Mouse (Mus musculus): ENCODE results near the gene Slc27a2. TPM values are rescaled to one million over a fixed set of nuclear protein-coding genes. Genes with fewer than 3 reads are reported as not detected.

Gene Slc27a2
- polyA plus RNA-seq, 1 experiment from 2014 or later = 41.1 TPM

DNA sequence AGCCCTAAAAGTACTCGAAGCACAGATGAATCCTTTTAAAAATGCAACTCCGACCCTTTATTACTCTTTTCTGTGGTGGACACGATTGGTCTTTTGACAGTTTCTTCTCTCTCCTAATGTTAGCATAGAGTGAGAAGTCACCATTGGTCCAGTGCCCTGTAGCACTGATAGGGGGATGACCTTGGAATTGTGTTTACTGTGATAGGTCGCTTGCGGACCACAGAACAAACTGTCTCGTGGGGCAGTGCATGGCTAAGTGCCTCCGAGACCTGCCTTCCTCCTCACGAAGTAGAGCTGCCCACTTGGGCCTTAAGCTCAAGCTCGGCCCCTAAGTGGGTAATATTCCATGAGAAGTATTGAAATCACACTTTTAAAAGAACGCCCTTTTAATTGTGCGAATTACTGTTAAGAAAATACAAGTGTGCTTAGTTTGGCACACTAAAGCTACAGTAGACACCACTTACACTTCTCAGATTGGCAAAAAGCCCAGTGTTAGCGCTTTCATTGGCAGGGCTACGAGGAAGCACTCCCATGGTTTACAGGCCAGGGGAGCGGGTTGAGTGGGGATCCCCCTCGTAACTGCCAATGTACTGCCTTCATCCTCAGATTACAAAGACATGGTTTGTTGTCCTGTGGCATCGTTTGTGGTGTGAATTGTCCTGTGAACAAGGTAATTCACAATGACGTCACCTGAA is 11.4 kb downstream of the Slc27a2 start:
- Histone ChIP-seq H3K4me3 (ENCODE audit: low read depth, low read length) (no peak overlapping the region), H3K4me1 (replicated peaks; ENCODE audit: control insufficient read depth, insufficient read depth, low read length) (no peaks in the 10 kb centered on the region), H3K27ac (ENCODE audit: low read depth, low read length) (no peak overlapping the region), H3K9me3 (ENCODE audit: control insufficient read depth) (no peaks in the 10 kb centered on the region), H3K27me3 (replicated peaks; ENCODE audit: control insufficient read depth, insufficient read depth, low read length) (no peaks in the 10 kb centered on the region), H3K9ac (ENCODE audit: low read depth, low read length) (no peak overlapping the region), H3K4me2 (replicated peaks; ENCODE audit: low read depth) (no peak overlapping the region), H3K36me3 (ENCODE audit: control insufficient read depth, insufficient read depth) (no peaks in the 10 kb centered on the region)
- TF ChIP-seq CTCF (IDR thresholded peaks at IDR 0.05; ENCODE audit: low read depth) = no peak
- 64% methylated on average over 17 of the region's 17 CpGs for whole genome bisulfite sequencing
- peak; percentile 10; the same call in 1 of the 2 replicates for ATAC-seq

DNA sequence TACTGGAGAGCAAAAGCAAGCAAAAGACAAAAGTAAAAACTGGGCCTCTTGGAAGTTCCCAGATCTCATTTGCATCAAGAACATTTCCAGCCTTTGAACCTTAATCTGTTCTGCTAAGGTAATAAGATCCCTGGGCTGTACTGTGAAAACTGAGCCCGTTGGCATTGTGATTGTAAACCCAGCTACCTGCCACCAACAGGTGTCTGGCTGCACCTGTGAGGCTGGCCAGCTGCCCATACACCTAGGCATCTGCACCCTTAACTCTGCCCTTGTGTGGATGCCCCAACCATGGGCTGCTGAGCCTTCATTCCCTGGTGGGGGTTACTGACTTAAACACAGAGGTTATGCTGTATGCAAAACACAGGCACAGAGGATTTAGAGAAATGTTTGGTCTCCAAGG is 20.0 kb downstream of the Slc27a2 start:
- TF ChIP-seq CTCF (IDR thresholded peaks at IDR 0.05; ENCODE audit: low read depth) = no peak
- Histone ChIP-seq H3K36me3 (ENCODE audit: control insufficient read depth, insufficient read depth) (no peaks in the 10 kb centered on the region), H3K27ac (ENCODE audit: low read depth, low read length) (peak overlapping the region; percentile 35; the same call in 1 of the 2 replicates), H3K9ac (ENCODE audit: low read depth, low read length) (no peak overlapping the region), H3K9me3 (ENCODE audit: control insufficient read depth) (no peaks in the 10 kb centered on the region), H3K4me1 (replicated peaks; ENCODE audit: control insufficient read depth, insufficient read depth, low read length) (0 out of 2 replicates have a peak, but pooled peaks cover 3% of the 10 kb centered on the region), H3K4me3 (ENCODE audit: low read depth, low read length) (no peak overlapping the region), H3K27me3 (replicated peaks; ENCODE audit: control insufficient read depth, insufficient read depth, low read length) (no peaks in the 10 kb centered on the region), H3K4me2 (replicated peaks; ENCODE audit: low read depth) (no peak overlapping the region)
- WGBS = 26% methylated on average over 1 of the region's 1 CpGs
- peak; percentile 76 for ATAC-seq

DNA sequence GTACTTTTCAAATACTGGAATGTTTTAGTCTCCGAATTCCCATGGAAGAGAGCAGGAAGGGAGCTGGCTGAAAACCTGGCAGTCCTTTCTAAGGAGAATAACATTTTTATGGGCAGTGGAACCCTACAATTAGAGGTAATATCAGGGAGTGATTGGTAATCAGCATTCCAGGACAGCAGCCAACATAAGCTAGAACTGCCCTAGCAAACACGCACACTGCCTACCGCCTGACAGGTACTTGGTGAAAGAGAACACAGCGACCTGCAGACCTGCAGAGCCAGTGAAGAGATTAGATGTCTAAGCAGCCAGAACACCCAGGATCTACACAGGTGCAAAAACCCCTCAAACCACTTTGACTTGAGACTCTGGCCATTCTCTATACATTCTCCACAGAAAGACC is 20.5 kb downstream of the Slc27a2 start:
- Histone ChIP-seq H3K9ac (ENCODE audit: low read depth, low read length) (no peak overlapping the region), H3K9me3 (ENCODE audit: control insufficient read depth) (no peaks in the 10 kb centered on the region), H3K36me3 (ENCODE audit: control insufficient read depth, insufficient read depth) (no peaks in the 10 kb centered on the region), H3K27ac (ENCODE audit: low read depth, low read length) (no peak overlapping the region), H3K4me3 (ENCODE audit: low read depth, low read length) (no peak overlapping the region), H3K4me2 (replicated peaks; ENCODE audit: low read depth) (no peak overlapping the region), H3K27me3 (replicated peaks; ENCODE audit: control insufficient read depth, insufficient read depth, low read length) (no peaks in the 10 kb centered on the region), H3K4me1 (replicated peaks; ENCODE audit: control insufficient read depth, insufficient read depth, low read length) (0 out of 2 replicates have a peak, but pooled peaks cover 3% of the 10 kb centered on the region)
- no peak for TF ChIP-seq CTCF (IDR thresholded peaks at IDR 0.05; ENCODE audit: low read depth)
- WGBS = 63% methylated on average over 4 of the region's 4 CpGs
- ATAC-seq = no peak

DNA sequence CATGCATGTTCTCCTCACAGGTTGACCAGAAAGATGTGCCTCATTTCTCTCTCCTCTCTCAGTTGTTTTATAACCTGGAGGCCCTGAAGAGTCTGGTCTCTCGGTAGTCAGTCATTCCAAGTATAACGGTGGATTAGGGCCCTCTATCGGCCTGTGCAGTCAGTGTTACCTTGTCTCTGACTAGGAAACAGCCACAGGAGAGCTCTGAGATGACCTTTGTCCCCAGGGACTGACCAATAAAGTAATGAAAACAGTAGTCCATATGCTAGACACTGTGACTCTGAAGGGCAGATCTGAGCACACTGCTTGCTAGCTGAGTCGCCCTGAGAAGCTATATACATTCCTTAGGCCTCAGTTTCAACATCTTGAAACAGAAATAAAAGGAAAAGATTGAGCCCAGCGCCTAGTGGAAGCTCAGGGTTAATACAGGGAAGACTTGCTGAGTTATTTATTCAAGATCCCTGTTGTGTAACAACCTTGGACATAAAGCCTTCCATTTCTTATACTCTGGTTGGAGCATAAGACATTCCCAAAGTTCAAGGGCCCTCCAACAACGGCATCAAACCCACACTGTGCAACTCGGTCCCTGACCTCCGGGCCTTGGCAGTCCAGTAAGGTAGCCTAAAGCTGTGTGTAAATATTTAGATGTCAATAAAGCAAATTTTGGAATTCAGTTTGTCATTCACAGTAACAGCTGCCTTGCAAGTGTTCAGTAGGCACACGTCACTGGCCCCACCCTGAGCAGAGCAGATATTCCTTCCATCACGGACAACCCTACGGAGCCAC is 23.4 kb downstream of the Slc27a2 start:
- peak; percentile 65 for TF ChIP-seq CTCF (IDR thresholded peaks at IDR 0.05; ENCODE audit: low read depth)
- Histone ChIP-seq H3K9ac (ENCODE audit: low read depth, low read length) (no peak overlapping the region), H3K27me3 (replicated peaks; ENCODE audit: control insufficient read depth, insufficient read depth, low read length) (no peaks in the 10 kb centered on the region), H3K4me1 (replicated peaks; ENCODE audit: control insufficient read depth, insufficient read depth, low read length) (0 out of 2 replicates have a peak, but pooled peaks cover 3% of the 10 kb centered on the region), H3K4me3 (ENCODE audit: low read depth, low read length) (no peak overlapping the region), H3K36me3 (ENCODE audit: control insufficient read depth, insufficient read depth) (no peaks in the 10 kb centered on the region), H3K4me2 (replicated peaks; ENCODE audit: low read depth) (no peak overlapping the region), H3K27ac (ENCODE audit: low read depth, low read length) (no peak overlapping the region), H3K9me3 (ENCODE audit: control insufficient read depth) (no peaks in the 10 kb centered on the region)
- ATAC-seq = peak; percentile 94
- 56% methylated on average over 11 of the region's 11 CpGs for WGBS

DNA sequence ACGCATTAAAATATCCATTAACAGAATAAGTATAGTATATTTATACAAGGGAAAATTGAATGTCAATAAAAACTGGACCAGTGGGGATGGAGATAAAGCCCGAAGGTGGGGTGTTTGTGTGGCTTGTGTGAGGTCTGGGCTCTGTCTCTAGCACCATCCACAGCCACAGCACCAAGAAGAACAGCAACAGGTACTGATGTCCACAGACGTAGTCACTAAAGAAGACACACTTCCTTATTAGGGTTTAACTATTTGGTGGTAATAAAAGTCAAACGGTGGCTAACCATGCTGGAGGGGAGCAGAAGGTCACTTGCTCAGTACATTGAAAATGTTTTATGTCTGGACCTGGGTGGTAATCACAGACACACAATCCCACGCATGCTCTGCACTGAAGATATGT is 25.2 kb downstream of the Slc27a2 start:
- 63% methylated on average over 5 of the region's 5 CpGs for WGBS
- H3K4me2 ChIP-seq (replicated peaks; ENCODE audit: low read depth) = no peak overlapping the region
- no peak overlapping the region for H3K27ac ChIP-seq (ENCODE audit: low read depth, low read length)
- H3K9me3 ChIP-seq (ENCODE audit: control insufficient read depth) = no peaks in the 10 kb centered on the region
- H3K36me3 ChIP-seq (ENCODE audit: control insufficient read depth, insufficient read depth) = no peaks in the 10 kb centered on the region
- no peaks in the 10 kb centered on the region for H3K27me3 ChIP-seq (replicated peaks; ENCODE audit: control insufficient read depth, insufficient read depth, low read length)
- 0 out of 2 replicates have a peak, but pooled peaks cover 1% of the 10 kb centered on the region for H3K4me1 ChIP-seq (replicated peaks; ENCODE audit: control insufficient read depth, insufficient read depth, low read length)
- TF ChIP-seq CTCF (IDR thresholded peaks at IDR 0.05; ENCODE audit: low read depth) = no peak
- H3K4me3 ChIP-seq (ENCODE audit: low read depth, low read length) = no peak overlapping the region
- ATAC-seq = no peak
- H3K9ac ChIP-seq (ENCODE audit: low read depth, low read length) = no peak overlapping the region

DNA sequence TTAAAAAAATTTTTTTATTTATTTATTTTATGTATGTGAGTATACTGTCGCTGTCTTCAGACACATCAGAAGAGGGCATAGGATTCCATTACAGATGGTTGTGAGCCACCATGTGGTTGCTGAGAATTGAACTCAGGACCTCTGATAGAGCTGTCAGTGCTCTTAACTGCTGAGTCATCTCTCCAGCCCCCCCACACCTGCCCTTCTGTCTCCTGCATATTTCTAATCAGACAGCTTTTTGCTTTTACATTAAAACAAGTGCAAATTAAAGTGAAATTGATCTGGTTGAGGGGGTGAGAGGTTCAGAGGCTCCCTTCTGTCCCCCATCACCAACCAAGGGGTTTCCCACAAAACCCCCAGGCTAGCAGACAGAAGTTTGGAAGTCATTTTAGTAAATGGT is 27.1 kb downstream of the Slc27a2 start:
- 97% methylated on average over 1 of the region's 1 CpGs for WGBS

More for the DNA sequence above, 27.1 kb downstream of the Slc27a2 start:
- H3K9me3 ChIP-seq (ENCODE audit: control insufficient read depth) = no peaks in the 10 kb centered on the region
- no peak for ATAC-seq
- no peak overlapping the region for H3K4me3 ChIP-seq (ENCODE audit: low read depth, low read length)
- H3K27ac ChIP-seq (ENCODE audit: low read depth, low read length) = no peak overlapping the region
- no peak overlapping the region for H3K9ac ChIP-seq (ENCODE audit: low read depth, low read length)
- H3K4me1 ChIP-seq (replicated peaks; ENCODE audit: control insufficient read depth, insufficient read depth, low read length) = no peaks in the 10 kb centered on the region
- no peaks in the 10 kb centered on the region for H3K36me3 ChIP-seq (ENCODE audit: control insufficient read depth, insufficient read depth)
- H3K27me3 ChIP-seq (replicated peaks; ENCODE audit: control insufficient read depth, insufficient read depth, low read length) = no peaks in the 10 kb centered on the region
- no peak for TF ChIP-seq CTCF (IDR thresholded peaks at IDR 0.05; ENCODE audit: low read depth)
- no peak overlapping the region for H3K4me2 ChIP-seq (replicated peaks; ENCODE audit: low read depth)

Measured in intestine, postnatal 0 days (tissue).